Mouse (Mus musculus): ENCODE measurements around the gene Cpt1a. TPM values are rescaled to one million over a fixed set of nuclear protein-coding genes. Genes with fewer than 3 reads are reported as not detected.

The Cpt1a gene
- polyA plus RNA-seq, 1 experiment from 2014 or later, result 16.1 TPM

Small RNAs within 50 kb of the gene (microRNA-seq; reads per million reads assigned to microRNA genes)
- not detected for gene Mir6984

Other genes with a start within 250 kb of the Cpt1a start
- gene Mrpl21, start 39.4 kb upstream of the Cpt1a start, polyA plus RNA-seq (2015; fragmentation: Nextera tagmentation; extraction: Ambion mirVana), result 94.6 and 103 TPM in 2 replicates
- 11.3 and 13.3 TPM in 2 replicates for gene Ighmbp2, start 39.3 kb upstream of the Cpt1a start, polyA plus RNA-seq (2015; fragmentation: Nextera tagmentation; extraction: Ambion mirVana)
- gene Tesmin, start 66.5 kb downstream of the Cpt1a start, polyA plus RNA-seq (2015; fragmentation: Nextera tagmentation; extraction: Ambion mirVana), result 0.43 and 0.52 TPM in 2 replicates
- gene Gal, start 92.2 kb downstream of the Cpt1a start, polyA plus RNA-seq (2015; fragmentation: Nextera tagmentation; extraction: Ambion mirVana), result 9.8 and 12.5 TPM in 2 replicates